Mouse (Mus musculus): ENCODE measurements around the gene Dusp21.

The Dusp21 gene

GRCm38 (mm10) chrX:18145557-18145956 lies at the start of gene Dusp21:
Gene Dusp21, plus strand, starts transcription at chrX:18145857.
- DNase-seq (ENCODE audit: low spot score) = no peak

- DNase-seq (ENCODE audit: low spot score) = no peak
Observed at GRCm38 (mm10) chrX:18160734-18161442, 15.2 kb downstream of the Dusp21 start.

- DNase-seq (ENCODE audit: low spot score) = peak; percentile 55
Observed at GRCm38 (mm10) chrX:18161796-18162191, 16.1 kb downstream of the Dusp21 start.

GRCm38 (mm10) chrX:18162192-18162857 lies 16.7 kb downstream of the Dusp21 start, which contains the start of gene Kdm6a:
Gene Kdm6a, plus strand, starts transcription at chrX:18162575.
- peak; percentile 100 for DNase-seq (ENCODE audit: low spot score)

- no peak for DNase-seq (ENCODE audit: low spot score)
Observed at GRCm38 (mm10) chrX:18162861-18163731, 17.4 kb downstream of the Dusp21 start.

GRCm38 (mm10) chrX:18163917-18164624 lies 18.4 kb downstream of the Dusp21 start:
- DNase-seq (ENCODE audit: low spot score) = no peak

GRCm38 (mm10) chrX:18165121-18165520 lies 19.5 kb downstream of the Dusp21 start:
- no peak for DNase-seq (ENCODE audit: low spot score)

GRCm38 (mm10) chrX:18166961-18167360 lies 21.3 kb downstream of the Dusp21 start:
- DNase-seq (ENCODE audit: low spot score) = no peak

- DNase-seq (ENCODE audit: low spot score) = no peak
Observed at GRCm38 (mm10) chrX:18168940-18169339, 23.3 kb downstream of the Dusp21 start.

GRCm38 (mm10) chrX:18174831-18175230 lies 29.2 kb downstream of the Dusp21 start:
- no peak for DNase-seq (ENCODE audit: low spot score)

GRCm38 (mm10) chrX:18177803-18178202 lies 32.1 kb downstream of the Dusp21 start:
- no peak for DNase-seq (ENCODE audit: low spot score)

- DNase-seq (ENCODE audit: low spot score) = no peak
Observed at GRCm38 (mm10) chrX:18179492-18179891, 33.8 kb downstream of the Dusp21 start.

- DNase-seq (ENCODE audit: low spot score) = no peak
Observed at GRCm38 (mm10) chrX:18187203-18187602, 41.5 kb downstream of the Dusp21 start.

GRCm38 (mm10) chrX:18188293-18188692 lies 42.6 kb downstream of the Dusp21 start:
- DNase-seq (ENCODE audit: low spot score) = no peak
